Mouse (Mus musculus): Measurements from ENCODE around the gene Tox4.

Tox4 gene

DNA sequence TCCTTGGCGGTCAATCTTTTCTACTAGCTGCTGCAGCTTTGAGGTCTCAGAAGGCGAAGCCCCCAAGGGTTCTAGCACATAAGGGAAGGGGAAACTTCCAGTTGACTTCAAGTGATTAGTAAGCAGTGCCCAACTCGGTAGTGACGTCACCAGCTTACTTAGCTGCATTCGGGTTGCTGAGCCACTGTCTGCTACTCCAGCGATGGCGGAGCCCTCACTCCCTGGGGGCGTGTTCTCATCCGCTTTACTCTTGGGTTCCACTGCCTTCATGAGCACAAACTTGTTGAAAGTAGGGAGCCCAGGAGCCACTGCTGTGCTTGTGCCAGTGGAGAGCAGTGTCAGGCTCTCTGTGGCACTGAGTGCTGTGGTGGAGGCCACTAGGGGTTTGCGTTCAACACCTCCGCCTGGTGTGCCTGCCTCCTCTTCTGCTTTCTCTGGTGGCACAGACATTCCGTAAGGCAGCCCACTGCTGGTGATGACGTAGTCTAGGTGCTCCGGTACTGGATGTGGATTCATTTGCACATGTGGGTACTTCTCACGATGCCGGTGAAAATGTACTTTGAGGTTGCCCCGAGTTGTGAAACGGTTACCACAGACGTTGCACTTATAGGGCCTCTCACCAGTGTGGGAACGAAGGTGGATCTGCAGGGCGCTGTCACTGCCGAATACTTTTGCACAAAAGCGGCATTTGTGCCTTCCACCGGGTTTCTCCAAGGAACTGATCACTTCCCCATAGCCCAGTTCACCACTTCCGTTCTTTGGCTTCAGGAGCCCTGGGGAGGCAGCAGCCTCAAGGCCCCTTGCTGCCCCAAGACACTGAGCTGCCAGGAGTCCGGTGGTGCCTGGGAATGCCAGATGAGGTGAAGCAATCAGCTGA is 35.2 kb downstream of the Tox4 start:
- no peak for DNase-seq (ENCODE audit: low read depth)

GRCm38 (mm10) chr14:52314808-52315150 is 35.8 kb downstream of the Tox4 start:
- no peak for DNase-seq (ENCODE audit: low read depth)

DNA sequence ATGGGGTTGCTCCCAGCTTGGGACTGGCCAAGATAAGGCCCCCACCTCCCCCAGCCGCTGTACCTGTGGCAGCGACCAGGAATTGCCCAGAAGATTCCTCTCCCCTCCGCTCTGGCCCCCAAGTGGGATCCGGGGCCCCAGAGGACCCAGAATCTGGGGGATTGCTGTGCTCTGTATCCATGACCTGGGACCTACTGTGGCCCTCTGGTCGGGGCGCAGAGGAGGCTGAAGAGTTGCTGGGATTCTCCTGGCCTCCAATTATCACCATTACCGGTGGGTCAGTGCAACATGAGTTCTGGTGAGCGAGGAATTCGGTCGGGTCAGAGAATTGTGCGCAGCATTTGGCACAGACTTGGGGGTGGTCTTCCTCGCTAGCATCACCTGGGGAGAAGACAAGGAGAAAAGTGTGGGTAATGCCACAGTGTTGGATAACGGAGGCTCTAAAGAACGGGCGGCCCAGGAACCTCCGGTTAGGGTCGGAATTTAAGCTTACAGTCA is 36.4 kb downstream of the Tox4 start:
- no peak for DNase-seq (ENCODE audit: low read depth)

DNA sequence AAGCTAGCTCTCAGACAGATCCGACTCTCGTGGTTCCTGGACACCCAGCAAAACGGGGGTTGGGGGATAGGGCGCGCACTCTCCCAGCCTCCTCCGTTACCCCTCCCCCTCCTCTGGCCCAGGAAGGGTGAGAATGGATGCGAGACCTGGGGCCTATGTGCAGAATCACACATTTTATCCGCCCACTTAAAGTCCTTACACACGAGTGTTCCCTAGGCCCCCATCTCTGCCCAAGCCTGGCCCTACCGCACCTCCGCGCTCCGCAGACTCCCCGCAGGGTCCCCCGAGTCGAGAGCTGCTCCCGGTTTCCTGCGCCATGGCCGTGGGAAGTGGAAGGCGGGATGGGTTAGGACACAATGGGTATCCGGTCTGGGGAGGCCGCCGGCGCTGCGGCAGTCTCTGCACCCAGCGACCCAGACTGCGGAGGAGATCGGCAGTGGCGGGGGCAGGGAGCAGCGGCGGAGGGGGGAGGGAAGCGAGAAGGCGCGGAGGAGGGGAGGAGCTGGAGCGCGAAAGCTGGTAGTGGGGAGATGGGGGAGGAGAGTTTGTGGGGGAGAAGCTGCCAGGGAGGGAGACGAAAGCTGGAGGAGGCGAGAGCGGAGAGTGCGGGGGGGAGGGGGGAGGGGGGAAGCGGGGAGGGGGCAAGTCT is 37.0 kb downstream of the Tox4 start:
- peak; percentile 70 for DNase-seq (ENCODE audit: low read depth)

DNA sequence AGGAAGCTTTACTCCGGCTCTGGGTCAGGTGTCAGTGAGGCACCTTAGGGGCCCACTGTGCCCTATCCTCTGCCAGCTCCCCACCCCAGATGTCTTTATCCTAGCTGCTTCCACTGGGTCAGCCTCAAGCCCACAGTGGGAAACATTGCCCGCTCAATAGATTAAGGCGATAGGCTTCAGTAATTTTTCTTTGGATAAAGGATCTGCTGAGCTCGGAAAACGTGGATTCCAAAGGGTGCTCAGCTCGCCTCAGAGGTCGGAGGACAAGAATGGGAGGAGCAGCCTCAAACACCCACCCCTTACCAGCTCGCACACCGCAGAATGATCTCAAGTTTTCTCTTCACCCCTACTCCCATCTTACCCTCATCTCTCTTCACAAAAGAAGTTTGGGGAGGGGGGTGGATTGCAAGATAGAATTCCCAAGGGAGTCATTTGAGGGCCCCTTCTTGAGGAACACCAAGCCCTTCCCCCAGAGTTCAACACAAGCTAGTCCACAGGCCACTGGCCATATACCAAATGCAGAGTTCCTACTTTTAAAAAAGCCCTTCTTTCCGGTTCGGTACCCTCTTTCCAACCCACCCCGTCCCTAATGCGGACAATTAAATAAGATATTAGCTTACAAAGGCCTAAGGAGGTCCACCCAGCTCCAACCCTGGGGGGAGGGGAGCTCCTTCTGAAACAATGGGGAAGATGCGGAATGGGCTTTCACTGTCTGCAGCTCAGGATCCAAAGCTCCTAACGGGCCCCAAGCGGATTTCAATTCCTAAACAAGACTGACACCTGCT is 37.7 kb downstream of the Tox4 start:
- DNase-seq (ENCODE audit: low read depth), result peak; percentile 42

- no peak for DNase-seq (ENCODE audit: low read depth)
Measured at GRCm38 (mm10) chr14:52319361-52319760, 40.4 kb downstream of the Tox4 start.

DNA sequence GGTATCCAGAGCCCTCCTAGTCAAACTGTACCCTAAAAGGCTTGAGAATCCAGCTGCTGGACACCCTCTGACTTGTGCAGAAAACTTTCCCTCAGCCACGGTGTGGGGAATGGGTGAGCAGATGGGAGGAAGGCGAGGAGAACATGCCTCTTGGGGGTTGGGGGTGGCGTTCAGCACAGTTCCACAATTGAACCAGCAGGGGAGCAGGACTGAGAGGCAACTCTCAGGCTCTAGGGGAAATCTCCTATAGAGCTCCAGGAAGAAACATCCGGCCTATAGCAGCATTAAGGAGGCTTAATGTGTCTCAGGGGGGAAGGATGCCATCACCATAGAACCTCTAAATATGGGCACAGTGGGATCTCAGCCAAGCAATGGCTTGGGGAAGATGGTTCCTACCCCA is 46.9 kb downstream of the Tox4 start:
- DNase-seq (ENCODE audit: low read depth), result no peak

DNA sequence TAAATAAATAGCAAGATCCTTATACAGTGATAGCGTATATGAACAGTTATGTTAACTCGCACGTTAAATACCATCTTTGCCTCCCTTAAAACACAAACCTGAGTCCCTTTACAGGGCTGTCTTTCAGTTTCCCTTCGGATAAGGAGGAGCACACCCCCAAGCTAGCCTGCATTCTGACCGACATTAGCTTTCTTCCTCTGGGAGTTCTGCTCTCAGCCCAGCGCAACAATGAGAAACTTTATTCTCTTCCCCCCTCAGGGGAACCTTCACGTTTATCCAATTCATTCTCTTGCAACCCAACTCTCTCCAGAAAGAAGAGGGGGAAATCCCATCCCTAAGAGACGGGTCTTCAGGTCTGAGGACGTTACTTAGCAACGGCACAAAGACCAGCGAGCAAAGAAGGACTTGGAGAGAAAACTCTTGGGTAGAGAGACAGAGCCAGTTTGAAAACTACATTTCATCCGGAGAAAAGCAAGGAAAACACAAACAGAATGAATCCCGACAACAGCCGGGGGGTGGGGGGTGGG is 48.5 kb downstream of the Tox4 start:
- DNase-seq (ENCODE audit: low read depth), result no peak

DNA sequence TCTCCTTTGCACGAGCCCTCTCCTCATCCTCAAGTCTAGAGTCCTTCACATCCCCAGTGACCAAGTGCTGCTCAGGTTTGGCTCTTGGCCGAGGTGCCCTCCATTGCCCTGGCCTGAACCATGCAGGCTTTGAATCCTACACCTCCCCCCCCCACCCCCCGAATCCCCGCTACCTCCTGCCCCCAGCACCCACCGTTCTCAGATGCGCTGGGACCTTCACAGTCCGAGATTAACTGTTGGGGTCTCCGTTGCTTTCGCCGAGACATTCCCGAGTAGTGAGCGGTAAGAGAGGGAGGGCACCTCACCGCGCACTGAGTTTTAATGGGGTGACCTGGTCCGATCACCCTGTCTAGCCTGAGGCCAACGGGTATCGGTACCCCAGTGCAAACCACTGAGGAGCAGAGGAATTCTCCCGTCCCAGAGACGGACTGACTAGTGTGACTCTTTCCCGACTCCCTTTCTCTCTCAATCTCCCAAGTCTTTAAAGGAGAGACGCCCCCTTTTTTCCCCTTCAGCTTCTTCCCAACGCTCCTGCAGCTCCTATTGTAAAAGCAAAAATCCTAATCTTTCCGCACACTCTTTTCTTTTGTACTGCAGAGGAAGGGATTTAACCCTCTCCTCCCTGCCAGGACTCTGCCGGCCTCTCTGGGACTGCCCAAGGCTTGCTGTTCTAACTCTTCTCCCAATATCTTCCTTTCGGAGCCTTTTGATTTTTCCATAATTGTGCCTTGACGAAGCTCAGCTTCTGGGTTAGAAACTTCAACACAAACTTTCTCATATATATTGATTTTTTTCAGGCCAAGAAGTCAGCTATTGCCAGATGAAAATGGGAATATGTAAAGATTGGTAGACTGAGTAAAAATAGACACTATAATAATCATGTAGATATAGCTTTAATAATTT is 49.2 kb downstream of the Tox4 start, which contains the start of gene Sall2:
TSS of gene Sall2 (minus strand) at position 853 of the 903 bp plus-strand sequence.
- DNase-seq (ENCODE audit: low read depth), result no peak

- no peak for DNase-seq (ENCODE audit: low read depth)
Measured at GRCm38 (mm10) chr14:52331069-52331750, 52.3 kb downstream of the Tox4 start.

DNA sequence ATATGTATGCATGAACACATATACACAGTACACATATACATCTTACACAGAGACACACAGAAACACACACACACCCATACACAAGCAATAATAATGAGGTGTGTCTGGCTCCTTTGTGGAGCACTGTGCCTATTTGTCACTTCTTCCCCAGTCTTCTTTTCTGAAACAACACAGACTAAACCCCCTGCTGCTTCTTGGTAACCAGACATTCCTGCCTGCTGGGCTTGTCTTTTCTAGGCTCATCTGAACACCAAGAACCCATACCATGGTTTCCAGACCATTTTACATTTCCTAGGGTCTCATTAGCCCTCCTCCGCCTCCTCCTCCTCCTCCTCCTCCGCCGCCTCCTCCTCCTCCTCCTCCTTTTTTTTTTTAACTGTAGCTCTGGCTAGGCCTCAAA is 53.2 kb downstream of the Tox4 start:
- DNase-seq (ENCODE audit: low read depth), result no peak

DNA sequence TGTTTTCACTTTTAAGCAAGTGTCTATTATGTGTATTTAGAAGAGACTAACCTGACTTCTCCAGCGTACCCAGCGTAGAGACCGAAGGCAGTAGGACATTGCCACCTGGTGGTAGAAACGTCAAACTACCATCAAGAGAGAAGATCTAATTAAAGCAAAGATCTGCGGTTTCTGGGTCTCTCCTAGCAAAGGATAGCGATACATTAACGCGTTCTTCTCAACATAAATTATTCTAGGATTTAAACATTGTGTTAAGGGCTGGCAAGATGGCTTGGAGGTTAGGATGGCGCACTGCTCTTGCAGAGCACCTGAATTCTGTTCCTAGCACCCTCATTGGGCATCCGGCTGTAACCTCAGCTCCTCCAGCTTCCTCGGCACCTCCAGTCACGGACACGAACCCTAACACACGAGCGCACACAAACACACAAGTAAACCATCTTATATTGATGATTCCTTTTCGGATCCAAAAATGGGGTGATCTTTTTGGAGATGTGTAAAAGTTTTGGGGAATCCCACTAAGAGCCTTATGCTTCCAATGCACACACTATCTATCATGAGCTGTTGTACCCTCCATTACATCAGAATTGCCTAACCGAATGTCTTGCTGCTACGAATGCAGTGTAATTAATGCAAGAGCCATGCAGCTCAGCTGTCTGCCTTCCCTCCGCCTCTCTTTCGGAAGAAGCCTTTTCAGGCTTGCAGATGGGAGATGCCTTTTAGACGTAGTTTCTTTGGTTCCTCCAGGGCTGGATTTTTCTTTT is 60.0 kb downstream of the Tox4 start:
- peak; percentile 88 for DNase-seq (ENCODE audit: low read depth)

GRCm38 (mm10) chr14:52339512-52339852 is 60.5 kb downstream of the Tox4 start:
- DNase-seq (ENCODE audit: low read depth), result no peak

Measured in naive thymus-derived CD4-positive, alpha-beta T cell, adult 2 months (primary cell).